Comparison of ENCODE assay signal across 16 mouse cellular contexts in genomic region chr4:107198072-107198471, GRCm38 (mm10). TPM values are rescaled to one million over a fixed set of nuclear protein-coding genes. Genes with fewer than 3 reads are reported as not detected.
DNase-seq lines count a peak whose midpoint lies in the region.
"Had no signal": no experiment of that assay in that cellular context is flagged by ENCODE, and none has a peak within 500 bp of the region (broad histone marks: within the 10 kb centered on the region; RNA-seq: fewer than 3 reads in every experiment).

No protein-coding gene starts in this region.

- DNase-seq in adrenal gland, adult (ENCODE audit: inconsistent age in 2 of 2, low spot score in 1 of 2) = peak; percentile 68 to 77
- DNase-seq in adrenal gland, postnatal 25 days = no peak
- peak; percentile 27 to 63 for DNase-seq in adrenal gland, postnatal 36 days
- DNase-seq in adrenal gland, postnatal 4 days (ENCODE audit: low spot score in 2 of 2) = no peak
- DNase-seq in right cerebral cortex, adult 18-20 months = peak; percentile 18
- DNase-seq in right cerebral cortex, postnatal 25 days = no peak
- DNase-seq: B cell, adult 2 months; cerebellum, adult 18-20 months; cerebellum, adult 9-10 months; cerebellum, postnatal 14 days; gastrocnemius, postnatal 25 days; heart, adult 2 months; kidney, adult 2 months had no signal

RNA-seq across cellular contexts. Expression of gene Ldlrad1, which starts 10.9 kb away (rescaled TPM):
- total RNA-seq in adrenal gland, postnatal 25 days (2021) = 0.30 TPM in 1 of 2 replicates, not detected in the other
- not detected for total RNA-seq in adrenal gland, postnatal 36 days (2021)
- not detected for total RNA-seq in adrenal gland, postnatal 4 days (2021)
- total RNA-seq: CH12.LX; gastrocnemius, adult 8-10 months; gastrocnemius, postnatal 25 days; heart, adult 2 months; heart, postnatal 25 days had no signal

RNA-seq across cellular contexts. Expression of gene Tceanc2, which starts 19.2 kb away (rescaled TPM):
- total RNA-seq in adrenal gland, postnatal 25 days (2021) = 28.9 and 34.6 TPM in 2 replicates
- 10 to 100 TPM; 20.2 to 27.3 TPM for total RNA-seq in adrenal gland, postnatal 36 days (2021)
- total RNA-seq in adrenal gland, postnatal 4 days (2021) = 10 to 100 TPM; 28.4 to 34.3 TPM

RNA-seq across cellular contexts. Expression of gene Tmem59, which starts 19.9 kb away (rescaled TPM):
- 418 and 440 TPM in 2 replicates for total RNA-seq in adrenal gland, postnatal 25 days (2021)
- 100 to 1,000 TPM; 345 to 431 TPM for total RNA-seq in adrenal gland, postnatal 36 days (2021)
- 100 to 1,000 TPM; 332 to 354 TPM for total RNA-seq in adrenal gland, postnatal 4 days (2021)

RNA-seq across cellular contexts. Expression of gene Lrrc42, which starts 55.3 kb away (rescaled TPM):
- total RNA-seq in adrenal gland, postnatal 25 days (2021) = 36.0 and 46.9 TPM in 2 replicates
- 10 to 100 TPM; 28.8 to 30.5 TPM for total RNA-seq in adrenal gland, postnatal 36 days (2021)
- total RNA-seq in adrenal gland, postnatal 4 days (2021) = 10 to 100 TPM; 40.1 to 45.2 TPM

RNA-seq across cellular contexts. Expression of gene Hspb11, which starts 55.3 kb away (rescaled TPM):
- 18.1 and 26.8 TPM in 2 replicates for total RNA-seq in adrenal gland, postnatal 25 days (2021)
- 10 to 100 TPM; 15.8 to 26.7 TPM for total RNA-seq in adrenal gland, postnatal 36 days (2021)
- total RNA-seq in adrenal gland, postnatal 4 days (2021) = 10 to 100 TPM; 22.9 to 26.3 TPM

Comparison
In these comparisons a context has a peak if more than half of its experiments do, and no peak if none do; other contexts are left out.
1. DNase-seq: peak in adrenal gland, adult (2 of 2), adrenal gland, postnatal 36 days (2 of 2) and right cerebral cortex, adult 18-20 months (single experiment); none in adrenal gland, postnatal 25 days (single experiment), adrenal gland, postnatal 4 days (0 of 2) and right cerebral cortex, postnatal 25 days (single experiment).